Mouse (Mus musculus) layer of hippocampus, postnatal 10 days (tissue): Measurements from ENCODE around the gene Stk25. TPM values are rescaled to one million over a fixed set of nuclear protein-coding genes. Genes with fewer than 3 reads are reported as not detected.
"Not testable (repeated sequence)": the region's sequence is repeated elsewhere in the genome, so short reads cannot be mapped to it uniquely, and the experiment has no call there.

ENCODE experiments used
- DNase-seq, 2 experiments: peaks; one replicate each; pipeline ENCODE4 v3.0.0; 2021; ENCODE audit warnings: low spot score in 2 of 2
- long read RNA-seq: library from polyadenylated mRNA; stranded (forward); transcript quantifications from one replicate; pipeline ENCODE4 v2.0.0, GENCODE M21; 2023
- total RNA-seq, 2 experiments: library from RNA; stranded (reverse); gene quantifications; 2 replicates each; pipeline ENCODE4 v1.2.3; 2021

Gene Stk25
- total RNA-seq: 100 to 1,000 TPM; 353 to 378 TPM
- long read RNA-seq, full-length matches to known transcripts: 261 of 320 reads
- long read RNA-seq, partial matches to known transcripts: 34 of 320 reads
- long read RNA-seq, other reads (novel, unspliced or antisense): 25 of 320 reads

DNA sequence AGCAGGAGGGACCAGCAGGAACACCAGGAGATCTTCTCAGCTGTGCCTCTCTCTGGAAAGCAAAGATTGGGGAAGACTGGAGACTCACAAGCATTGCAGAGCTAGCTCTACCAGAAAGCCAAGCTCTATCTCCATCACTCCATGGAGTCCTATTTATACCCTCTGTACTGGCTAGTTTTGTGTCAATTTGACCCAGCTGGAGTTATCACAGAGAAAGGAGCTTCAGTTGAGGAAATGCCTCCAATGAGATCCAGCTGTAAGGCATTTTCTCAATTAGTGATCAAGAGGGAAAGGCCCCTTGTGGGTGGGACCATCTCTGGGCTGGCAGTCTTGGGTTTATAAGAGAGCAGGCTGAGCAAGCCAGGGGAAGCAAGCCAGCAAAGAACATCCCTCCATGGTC, at the start of gene Stk25:
Stk25 (minus strand) TSS at position 101 of the 400 bp plus-strand sequence.
- DNase-seq: not testable (repeated sequence)

GRCm38 (mm10) chr1:93705389-93705788, 46.9 kb upstream of the Stk25 start:
- DNase-seq: no peak

- no peak for DNase-seq
Observed at GRCm38 (mm10) chr1:93704341-93704740, 45.9 kb upstream of the Stk25 start.

- no peak for DNase-seq
Observed at GRCm38 (mm10) chr1:93703472-93704048, 45.1 kb upstream of the Stk25 start.

- no peak for DNase-seq
Observed at GRCm38 (mm10) chr1:93702106-93702505, 43.6 kb upstream of the Stk25 start.

- DNase-seq: no peak
Observed at GRCm38 (mm10) chr1:93699159-93699558, 40.7 kb upstream of the Stk25 start.

DNA sequence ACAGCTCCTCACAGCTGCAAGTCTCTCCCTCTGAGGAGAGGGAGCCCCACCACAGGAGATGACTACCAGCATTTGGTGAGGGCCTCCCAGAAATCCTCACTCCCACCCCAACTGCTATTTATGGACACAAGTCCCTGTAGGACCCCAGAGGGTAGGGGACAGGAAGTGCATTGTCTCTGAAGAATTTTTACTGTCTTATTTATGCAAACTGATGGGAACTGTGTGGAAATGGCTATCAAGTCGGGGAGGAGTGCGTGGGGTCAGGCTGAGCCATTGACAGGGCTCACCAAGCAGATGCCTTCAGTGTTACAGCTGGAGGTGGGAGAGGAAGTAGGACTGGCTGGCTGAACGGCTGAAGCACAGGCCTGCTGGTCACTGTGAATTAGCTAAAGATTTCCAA, 38.9 kb upstream of the Stk25 start:
- no peak for DNase-seq

DNA sequence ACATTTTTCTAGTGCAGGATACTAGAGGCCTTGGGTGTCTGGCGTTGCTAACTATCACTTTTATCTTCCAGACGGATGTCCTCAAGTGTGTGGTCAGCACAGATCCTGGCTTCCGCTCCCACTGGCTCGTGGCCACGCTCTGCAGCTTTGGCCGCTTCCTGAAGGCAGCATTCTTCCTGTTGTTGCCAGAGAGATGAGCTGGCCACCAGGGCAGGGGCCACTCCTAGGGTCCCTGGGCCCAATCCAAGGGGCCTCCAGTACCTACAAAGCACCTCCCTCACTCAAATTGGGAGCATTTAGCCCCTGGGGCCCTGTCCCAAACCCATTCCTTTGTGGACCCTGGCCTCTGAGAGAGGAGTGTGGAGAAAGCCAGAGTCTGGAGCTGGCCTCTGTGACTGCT, 36.5 kb upstream of the Stk25 start:
- no peak for DNase-seq

GRCm38 (mm10) chr1:93693943-93694342, 35.5 kb upstream of the Stk25 start:
- DNase-seq: no peak

DNA sequence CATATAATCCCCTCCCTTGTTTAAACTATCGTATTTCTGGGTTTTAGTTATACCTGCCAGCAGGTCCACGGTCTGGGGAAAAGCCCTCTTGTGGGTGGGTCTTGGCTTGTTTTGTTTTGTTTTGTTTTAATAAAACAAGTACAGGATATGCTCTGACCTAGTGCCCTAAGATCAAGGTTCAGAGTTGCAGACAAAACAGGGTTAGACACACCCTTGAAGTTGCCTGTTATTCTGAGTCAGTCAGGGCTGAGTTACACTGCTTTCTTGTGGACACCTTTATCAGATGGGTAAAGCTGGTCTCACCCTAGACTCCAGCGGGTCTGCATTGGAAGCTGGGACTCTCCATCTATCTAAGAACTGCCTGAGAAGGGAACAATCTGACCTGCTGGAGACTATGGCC, 35.0 kb upstream of the Stk25 start:
- no peak for DNase-seq

DNA sequence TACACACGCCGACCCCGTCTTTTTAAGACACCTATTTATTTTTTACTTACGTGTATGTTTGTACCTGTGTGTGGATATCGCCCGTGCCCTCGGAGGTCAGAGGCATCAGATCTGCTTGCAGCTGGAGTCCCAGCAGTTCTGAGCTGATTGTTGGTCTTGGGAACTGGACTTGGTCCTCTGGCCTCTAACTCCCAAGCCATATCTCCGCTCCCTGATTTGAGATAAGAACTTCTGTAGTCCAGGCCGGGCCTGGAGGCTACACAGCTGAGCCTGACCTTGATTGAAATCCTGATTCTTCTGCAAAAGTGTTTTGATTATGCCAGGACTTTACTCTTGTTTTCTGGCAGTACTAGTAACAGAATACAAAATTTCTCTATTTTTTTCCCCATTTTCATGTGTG, 34.3 kb upstream of the Stk25 start:
- DNase-seq: no peak

GRCm38 (mm10) chr1:93691786-93692357, 33.4 kb upstream of the Stk25 start:
- DNase-seq: no peak

- DNase-seq: no peak
Observed at GRCm38 (mm10) chr1:93691106-93691505, 32.6 kb upstream of the Stk25 start.

DNA sequence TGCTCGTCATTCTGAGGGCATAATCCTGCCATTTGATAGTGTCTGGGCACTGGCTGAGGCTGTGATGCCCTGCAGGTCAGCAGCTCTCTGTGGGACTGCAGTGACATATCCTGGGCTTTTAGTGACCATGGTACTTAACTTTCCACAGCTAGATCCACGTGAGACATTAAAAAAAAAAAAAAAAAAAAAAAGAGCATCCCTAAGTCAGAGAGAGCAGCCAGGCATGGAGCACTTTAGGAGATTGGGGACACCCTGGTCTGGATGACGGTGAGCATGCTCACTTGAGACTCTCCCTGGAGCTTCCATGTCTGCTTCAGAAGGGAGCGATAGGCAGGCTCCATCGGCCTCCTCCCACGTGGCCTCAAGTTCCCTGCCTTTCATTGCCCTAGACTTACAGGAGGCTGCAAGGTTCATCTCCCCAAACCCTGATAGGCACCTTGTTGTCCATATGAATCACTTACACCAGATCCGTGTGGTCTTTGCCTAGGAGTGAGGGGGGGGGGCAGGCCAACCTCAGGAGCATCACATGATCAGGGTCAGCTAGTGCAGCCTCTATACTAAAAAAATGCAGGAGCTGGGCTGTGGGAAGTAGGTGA, 31.5 kb upstream of the Stk25 start:
- DNase-seq: no peak

DNA sequence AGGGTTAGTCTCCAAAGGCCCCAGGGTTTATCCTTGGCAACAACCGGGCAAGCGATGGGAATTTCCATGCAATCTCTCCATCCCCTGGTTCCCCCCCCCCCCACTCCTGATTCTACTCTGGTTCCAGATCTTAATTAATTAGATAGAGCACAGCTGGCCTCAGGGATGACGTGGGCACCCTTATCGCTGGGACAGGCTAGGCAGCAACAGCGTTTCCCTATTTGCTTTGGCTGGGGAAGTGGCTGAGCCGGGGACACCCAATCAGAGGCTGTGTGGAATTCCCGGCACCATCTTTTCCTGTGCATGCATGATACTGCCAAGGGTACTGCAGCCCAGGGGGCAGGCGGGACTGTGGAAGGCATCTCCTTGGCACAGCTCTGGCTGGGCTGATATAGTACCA, 29.7 kb upstream of the Stk25 start:
- DNase-seq: no peak

DNA sequence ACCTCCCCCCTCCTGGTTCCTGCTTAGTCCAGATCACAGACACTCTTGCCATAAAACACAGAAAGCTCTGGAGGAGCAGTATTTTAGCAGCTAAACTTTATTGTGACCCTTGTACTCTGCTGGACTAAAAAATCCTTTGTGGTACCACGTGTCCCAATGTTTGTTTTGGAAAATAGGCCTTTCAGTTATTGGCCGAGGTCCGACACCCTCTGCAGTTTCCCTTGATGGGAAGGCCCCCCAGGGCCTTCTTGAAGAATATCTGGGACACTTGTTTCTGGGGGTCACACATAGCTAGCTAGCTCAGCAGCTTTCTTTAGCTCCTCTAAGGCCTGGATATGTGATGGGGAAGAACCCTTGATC, 28.5 kb upstream of the Stk25 start:
- no peak for DNase-seq

GRCm38 (mm10) chr1:93686245-93686960, 27.9 kb upstream of the Stk25 start:
- DNase-seq: peak; percentile 62 to 69

DNA sequence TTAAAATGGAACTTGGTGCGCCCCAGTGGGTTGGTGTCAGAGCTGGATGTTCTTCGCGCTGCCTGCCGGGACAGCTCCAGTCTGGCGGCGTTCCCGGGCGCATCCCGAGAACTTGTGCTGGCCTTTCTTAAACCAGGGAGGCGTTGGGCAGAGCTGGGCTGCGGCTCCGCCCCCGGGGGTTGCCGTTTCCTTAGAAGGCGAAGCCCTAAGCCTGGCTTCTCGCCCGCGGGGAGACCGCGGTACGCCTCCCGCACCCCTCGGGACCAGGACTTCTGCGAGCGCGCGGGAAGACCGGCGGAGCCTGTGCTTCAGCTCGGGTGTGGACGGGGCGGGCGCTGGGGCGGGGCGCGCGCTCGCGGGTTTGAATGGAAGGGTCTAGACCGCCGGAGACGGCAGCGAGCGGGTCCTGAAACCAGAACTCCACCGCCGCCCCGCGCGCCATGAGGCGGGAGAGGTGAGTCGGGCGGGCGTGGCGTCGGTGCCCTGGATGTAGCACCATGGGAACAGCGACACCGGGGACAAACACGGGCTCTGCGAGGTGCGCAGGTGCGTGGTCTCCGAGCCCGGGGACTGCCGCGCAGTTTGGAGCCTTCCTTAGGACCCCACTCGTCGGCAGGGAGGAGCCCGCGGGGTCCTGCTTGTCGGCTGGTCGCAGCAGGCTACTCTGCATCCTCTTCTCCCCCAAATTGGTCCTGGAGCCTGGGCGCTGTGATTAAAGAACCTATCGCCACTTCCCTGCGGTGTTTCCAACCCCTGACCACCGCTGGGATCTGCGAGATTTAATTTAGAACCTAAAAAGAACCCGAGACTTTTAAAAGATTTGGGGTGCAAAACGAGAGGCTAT, 27.2 kb upstream of the Stk25 start, which contains the start of gene Bok:
Bok (plus strand) TSS at position 260 of the 844 bp plus-strand sequence.
- DNase-seq: peak; percentile 64 to 73

DNA sequence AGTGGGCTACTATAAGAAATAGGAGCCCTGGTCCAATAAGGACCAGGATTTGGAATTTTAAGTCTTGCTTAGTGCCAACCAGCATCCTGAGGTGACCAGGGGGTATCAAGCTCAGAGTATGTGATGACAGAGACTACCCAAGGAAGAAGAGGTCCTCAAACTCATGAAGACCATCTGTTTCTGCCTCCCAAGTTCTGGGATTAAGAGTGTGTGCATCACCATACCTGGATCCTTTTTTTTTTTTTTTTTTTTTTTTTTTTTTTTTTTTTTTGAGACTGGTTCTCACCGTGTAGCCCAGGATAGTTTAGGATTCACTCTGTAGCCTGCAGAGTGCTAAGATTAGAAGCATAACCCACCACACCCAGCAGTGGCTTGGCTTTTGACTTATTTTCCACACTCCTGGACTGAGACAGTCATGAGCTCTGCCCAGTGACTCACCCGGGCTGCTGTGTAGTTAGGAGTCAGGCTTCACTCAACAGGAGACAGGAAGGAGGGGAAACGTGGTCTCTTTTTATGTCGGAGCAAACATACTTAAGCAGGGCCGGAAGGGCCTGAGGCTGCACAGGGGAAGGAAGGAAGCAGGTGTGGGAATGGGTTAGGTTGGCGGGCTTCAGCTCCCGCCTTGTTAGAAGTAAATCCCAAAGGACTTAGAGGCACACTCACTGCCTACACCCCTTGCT, 21.6 kb upstream of the Stk25 start:
- no peak for DNase-seq

- DNase-seq: no peak
Observed at GRCm38 (mm10) chr1:93678386-93678785, 19.9 kb upstream of the Stk25 start.

DNA sequence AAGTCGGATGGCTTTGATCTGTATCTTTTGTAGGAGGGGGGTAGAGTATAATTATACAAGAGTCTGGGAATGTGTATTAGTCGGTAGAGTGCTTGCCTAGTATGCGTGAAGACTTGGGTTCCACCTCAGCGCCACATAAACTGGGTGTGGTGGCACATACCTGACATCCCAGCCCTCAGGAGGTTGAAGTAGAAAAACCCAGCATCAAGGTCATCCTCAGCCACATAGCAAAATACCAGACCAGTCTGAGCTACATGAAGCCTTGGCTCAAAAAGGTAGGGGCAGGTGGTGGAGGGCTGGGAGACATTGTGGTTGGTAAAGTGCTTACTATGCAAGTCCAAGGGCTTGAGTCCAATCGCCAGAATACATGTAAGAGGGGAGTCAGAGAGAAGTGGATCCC, 14.2 kb upstream of the Stk25 start:
- DNase-seq: no peak
